Comparison of ENCODE assay signal across 8 mouse cellular contexts in genomic region chr16:91169829-91170228, GRCm38 (mm10). TPM values are rescaled to one million over a fixed set of nuclear protein-coding genes. Genes with fewer than 3 reads are reported as not detected.
DNase-seq lines count a peak whose midpoint lies in the region; ATAC-seq and TF ChIP-seq lines count a peak whose summit lies in the region.

No protein-coding gene starts in this region.

- no peak overlapping the region for H3K27ac ChIP-seq in limb, embryonic 14.5 days (replicated peaks; ENCODE audit: low read depth, low read length)
- no peak overlapping the region for H3K27ac ChIP-seq in midbrain, postnatal 0 days (ENCODE audit: low read depth, low read length)

- H3K9ac ChIP-seq in limb, embryonic 14.5 days (ENCODE audit: low read depth, low read length, severe bottlenecking): no peak overlapping the region
- H3K9ac ChIP-seq in midbrain, postnatal 0 days (replicated peaks; ENCODE audit: low read length, poor library complexity, severe bottlenecking): no peak overlapping the region

- no peak for TF ChIP-seq POLR2A in limb, embryonic 14.5 days (IDR thresholded peaks at IDR 0.05; ENCODE audit: borderline replicate concordance, extremely low read depth, insufficient read depth, insufficient read length)

- DNase-seq in adrenal gland, postnatal 36 days: peak; percentile 7 to 12
- DNase-seq in adrenal gland, adult 8-10 months: no peak
- no peak for DNase-seq in limb, embryonic 14.5 days (ENCODE audit: low spot score)
- no peak for DNase-seq in midbrain, postnatal 0 days (ENCODE audit: low spot score)
- no peak for DNase-seq in thymus, postnatal 0 days (ENCODE audit: low spot score)
- DNase-seq in thymus, postnatal 4 days: no peak
- no peak for DNase-seq in ovary, adult 18-20 months (ENCODE audit: low spot score)

- ATAC-seq in granulocyte monocyte progenitor cell, adult 5-6 weeks (replicated peaks; ENCODE audit: poor library complexity, severe bottlenecking): peak; percentile 66
- ATAC-seq in limb, embryonic 14.5 days (ENCODE audit: low FRiP score, low read depth): no peak
- ATAC-seq in midbrain, postnatal 0 days (ENCODE audit: low FRiP score): no peak

- no peak for TF ChIP-seq CTCF in midbrain, postnatal 0 days (IDR thresholded peaks at IDR 0.05)

- no peaks in the 10 kb centered on the region for H3K9me3 ChIP-seq in limb, embryonic 14.5 days (ENCODE audit: control insufficient read depth, low read length)
- no peaks in the 10 kb centered on the region for H3K9me3 ChIP-seq in midbrain, postnatal 0 days (ENCODE audit: low read length)

- peak overlapping the region; percentile 33; the same call in 1 of the 2 replicates for H3K4me2 ChIP-seq in limb, embryonic 14.5 days (replicated peaks; ENCODE audit: low read depth, low read length, severe bottlenecking)
- H3K4me2 ChIP-seq in midbrain, postnatal 0 days (ENCODE audit: low read depth, low read length, poor library complexity, severe bottlenecking): peak overlapping the region; percentile 49

- peak overlapping the region; percentile 8; the same call in 1 of the 2 replicates for H3K4me3 ChIP-seq in limb, embryonic 14.5 days (replicated peaks; ENCODE audit: low read length)
- H3K4me3 ChIP-seq in midbrain, postnatal 0 days (ENCODE audit: low read depth, low read length): peak overlapping the region; percentile 16; the same call in 1 of the 2 replicates

- under 1% methylated on average over 16 of the region's 16 CpGs for WGBS in limb, embryonic 14.5 days
- WGBS in midbrain, postnatal 0 days: under 1% methylated on average over 16 of the region's 16 CpGs

- H3K36me3 ChIP-seq in limb, embryonic 14.5 days (ENCODE audit: control insufficient read depth, insufficient read depth, low read length): no peaks in the 10 kb centered on the region
- no peaks in the 10 kb centered on the region for H3K36me3 ChIP-seq in midbrain, postnatal 0 days (ENCODE audit: insufficient read depth, low read length)

- H3K27me3 ChIP-seq in limb, embryonic 14.5 days (ENCODE audit: control insufficient read depth, insufficient read depth, low read length): peaks cover 20% of the 10 kb centered on the region; the same call in 1 of the 2 replicates
- peaks cover 41% of the 10 kb centered on the region for H3K27me3 ChIP-seq in midbrain, postnatal 0 days (ENCODE audit: insufficient read depth, low read length)

- peaks cover 14% of the 10 kb centered on the region for H3K4me1 ChIP-seq in limb, embryonic 14.5 days (ENCODE audit: control insufficient read depth, insufficient read depth, low read length)
- no peaks in the 10 kb centered on the region for H3K4me1 ChIP-seq in midbrain, postnatal 0 days (ENCODE audit: insufficient read depth, low read length)

RNA-seq across cellular contexts. Expression of gene Olig2, which starts 55.4 kb away (rescaled TPM):
- total RNA-seq in adrenal gland, postnatal 36 days (2021): not detected
- total RNA-seq in adrenal gland, adult 8-10 months (2022): not detected
- total RNA-seq in granulocyte monocyte progenitor cell, adult 5-6 weeks (2014; fragmentation: Nextera tagmentation): not detected in 2 replicates
- total RNA-seq in granulocyte monocyte progenitor cell, adult 5-6 weeks (2017): not detected in 2 replicates
- 0.06 TPM in 2 replicates for polyA plus RNA-seq in limb, embryonic 14.5 days (2012; rRNA removed)
- not detected in 2 replicates for polyA plus RNA-seq in limb, embryonic 14.5 days (2014; fragmentation: Nextera tagmentation; extraction: Ambion mirVana)
- 36.0 and 58.4 TPM in 2 replicates for total RNA-seq in midbrain, postnatal 0 days (2014; rRNA removed)
- polyA plus RNA-seq in midbrain, postnatal 0 days (2015; fragmentation: Nextera tagmentation; extraction: Ambion mirVana): 13.3 and 15.7 TPM in 2 replicates
- polyA plus RNA-seq in thymus, postnatal 0 days (2015; fragmentation: Nextera tagmentation; extraction: Ambion mirVana): 0.05 TPM in 1 of 2 replicates, not detected in the other

Comparison
In these comparisons a context has a peak if more than half of its experiments do, and no peak if none do; other contexts are left out.
1. DNase-seq: peak in adrenal gland, postnatal 36 days (2 of 2); none in adrenal gland, adult 8-10 months (single experiment), limb, embryonic 14.5 days (single experiment), midbrain, postnatal 0 days (single experiment), thymus, postnatal 0 days (single experiment), thymus, postnatal 4 days (single experiment) and ovary, adult 18-20 months (single experiment).
2. RNA of gene Olig2, which starts 55.4 kb away (total RNA-seq): 36.0 to 58.4 TPM in midbrain, postnatal 0 days; not detected in adrenal gland, postnatal 36 days, not detected in adrenal gland, adult 8-10 months and not detected in granulocyte monocyte progenitor cell, adult 5-6 weeks; every median in the first group is over 10 times any median in the second.